12 mouse cellular contexts compared by ENCODE assay signal in the genomic region with DNA sequence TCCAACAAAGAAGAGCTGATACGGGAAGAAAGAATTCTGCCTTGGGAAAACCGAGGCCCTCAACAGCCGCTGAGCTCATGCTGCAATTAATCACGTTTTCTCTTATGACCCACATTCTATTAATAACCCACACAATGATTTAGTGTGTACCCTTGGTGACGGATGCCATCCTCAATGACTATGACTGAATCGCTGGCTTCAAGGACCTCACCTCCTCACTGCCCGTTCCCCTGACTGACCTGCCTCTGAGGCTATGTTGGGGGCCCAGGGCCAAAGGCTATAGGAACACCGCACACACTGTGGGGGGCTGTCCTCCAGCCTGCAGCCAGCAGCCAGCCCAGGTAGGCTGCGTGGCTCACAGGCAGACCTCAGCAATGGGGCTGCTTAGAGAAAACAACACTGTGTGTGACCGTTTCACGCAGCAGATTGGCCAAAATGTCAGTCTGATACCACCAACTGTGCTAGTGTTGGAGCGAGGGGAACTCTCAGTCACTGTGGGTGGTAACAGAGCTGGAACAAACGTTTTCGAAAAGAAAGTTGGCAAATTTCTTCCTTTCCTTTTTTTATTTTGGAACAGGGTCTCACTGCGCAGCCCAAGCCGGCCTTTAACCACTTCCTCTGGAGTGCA.
DNase-seq lines count a peak whose midpoint lies in the region; ATAC-seq lines count a peak whose summit lies in the region.
"Had no signal": no experiment of that assay in that cellular context is flagged by ENCODE, and none has a peak within 500 bp of the region (broad histone marks: within the 10 kb centered on the region; RNA-seq: fewer than 3 reads in every experiment).

No protein-coding gene starts in this region.

- H3K4me3 ChIP-seq in heart, embryonic 16.5 days (ENCODE audit: low read length): no peak overlapping the region
- no peak overlapping the region for H3K4me3 ChIP-seq in heart, embryonic 10.5 days
- H3K4me3 ChIP-seq in midbrain, embryonic 15.5 days: no peak overlapping the region
- no peak overlapping the region for H3K4me3 ChIP-seq in midbrain, embryonic 14.5 days (replicated peaks; ENCODE audit: low read depth, low read length)
- no peak overlapping the region for H3K4me3 ChIP-seq in hindbrain, embryonic 15.5 days
- H3K4me3 ChIP-seq in stomach, embryonic 15.5 days (replicated peaks): no peak overlapping the region
- H3K4me3 ChIP-seq: midbrain, embryonic 13.5 days had no signal

- 0 out of 2 replicates have a peak, but pooled peaks have one; percentile 25 for ATAC-seq in heart, embryonic 16.5 days (replicated peaks; ENCODE audit: extremely low read depth, insufficient read depth, low FRiP score)
- no peak for ATAC-seq in midbrain, embryonic 15.5 days (replicated peaks)
- no peak for ATAC-seq in midbrain, embryonic 14.5 days (ENCODE audit: low FRiP score, low TSS enrichment)
- ATAC-seq in hindbrain, embryonic 15.5 days (ENCODE audit: low FRiP score, low read depth): peak; percentile 44
- peak; percentile 57 for ATAC-seq in stomach, embryonic 15.5 days (ENCODE audit: insufficient read depth, low FRiP score, low read depth)
- ATAC-seq: midbrain, embryonic 13.5 days had no signal

- H3K4me2 ChIP-seq in heart, embryonic 16.5 days (ENCODE audit: low read depth, low read length): no peak overlapping the region
- H3K4me2 ChIP-seq in midbrain, embryonic 15.5 days: no peak overlapping the region
- no peak overlapping the region for H3K4me2 ChIP-seq in midbrain, embryonic 14.5 days (ENCODE audit: low read length)
- no peak overlapping the region for H3K4me2 ChIP-seq in hindbrain, embryonic 15.5 days
- H3K4me2 ChIP-seq in stomach, embryonic 15.5 days: no peak overlapping the region
- H3K4me2 ChIP-seq: midbrain, embryonic 13.5 days had no signal

- H3K27ac ChIP-seq in heart, embryonic 16.5 days (ENCODE audit: low read length): no peak overlapping the region
- no peak overlapping the region for H3K27ac ChIP-seq in heart, embryonic 10.5 days
- 0 out of 2 replicates have a peak overlapping the region, but pooled peaks have one; percentile 27 for H3K27ac ChIP-seq in midbrain, embryonic 15.5 days
- no peak overlapping the region for H3K27ac ChIP-seq in midbrain, embryonic 14.5 days (replicated peaks; ENCODE audit: low read depth, low read length)
- peak overlapping the region; percentile 78 for H3K27ac ChIP-seq in hindbrain, embryonic 15.5 days (replicated peaks)
- peak overlapping the region; percentile 55 for H3K27ac ChIP-seq in stomach, embryonic 15.5 days
- H3K27ac ChIP-seq: midbrain, embryonic 13.5 days had no signal

- no peaks in the 10 kb centered on the region for H3K36me3 ChIP-seq in heart, embryonic 16.5 days (ENCODE audit: control insufficient read depth, insufficient read depth)
- H3K36me3 ChIP-seq in heart, embryonic 10.5 days: no peaks in the 10 kb centered on the region
- H3K36me3 ChIP-seq in midbrain, embryonic 15.5 days (replicated peaks): no peaks in the 10 kb centered on the region
- no peaks in the 10 kb centered on the region for H3K36me3 ChIP-seq in midbrain, embryonic 14.5 days (ENCODE audit: control insufficient read depth, insufficient read depth, low read length)
- no peaks in the 10 kb centered on the region for H3K36me3 ChIP-seq in hindbrain, embryonic 15.5 days
- no peaks in the 10 kb centered on the region for H3K36me3 ChIP-seq in stomach, embryonic 15.5 days
- H3K36me3 ChIP-seq: midbrain, embryonic 13.5 days had no signal

- no peak overlapping the region for H3K9ac ChIP-seq in heart, embryonic 16.5 days (ENCODE audit: low read length)
- no peak overlapping the region for H3K9ac ChIP-seq in midbrain, embryonic 15.5 days
- no peak overlapping the region for H3K9ac ChIP-seq in midbrain, embryonic 14.5 days (replicated peaks; ENCODE audit: low read length)
- H3K9ac ChIP-seq in hindbrain, embryonic 15.5 days: no peak overlapping the region
- no peak overlapping the region for H3K9ac ChIP-seq in stomach, embryonic 15.5 days
- H3K9ac ChIP-seq: midbrain, embryonic 13.5 days had no signal

- 57% methylated on average over 16 of the region's 16 CpGs for WGBS in heart, embryonic 16.5 days
- WGBS in heart, embryonic 10.5 days: 79% methylated on average over 16 of the region's 16 CpGs
- 79% methylated on average over 16 of the region's 16 CpGs for WGBS in midbrain, embryonic 15.5 days
- 81% methylated on average over 16 of the region's 16 CpGs for WGBS in midbrain, embryonic 14.5 days
- 68% methylated on average over 16 of the region's 16 CpGs for WGBS in hindbrain, embryonic 15.5 days
- 66% methylated on average over 16 of the region's 16 CpGs for WGBS in stomach, embryonic 15.5 days

- H3K9me3 ChIP-seq in heart, embryonic 16.5 days (replicated peaks; ENCODE audit: control insufficient read depth, low read length): 0 out of 2 replicates have a peak, but pooled peaks cover 3% of the 10 kb centered on the region
- H3K9me3 ChIP-seq in heart, embryonic 10.5 days: no peaks in the 10 kb centered on the region
- no peaks in the 10 kb centered on the region for H3K9me3 ChIP-seq in midbrain, embryonic 15.5 days
- H3K9me3 ChIP-seq in midbrain, embryonic 14.5 days (ENCODE audit: control insufficient read depth, low read length): no peaks in the 10 kb centered on the region
- H3K9me3 ChIP-seq in hindbrain, embryonic 15.5 days: no peaks in the 10 kb centered on the region
- H3K9me3 ChIP-seq in stomach, embryonic 15.5 days: no peaks in the 10 kb centered on the region
- H3K9me3 ChIP-seq: midbrain, embryonic 13.5 days had no signal

- H3K27me3 ChIP-seq in heart, embryonic 16.5 days (ENCODE audit: control insufficient read depth, insufficient read depth, low read length): peaks cover 63% of the 10 kb centered on the region
- H3K27me3 ChIP-seq in heart, embryonic 10.5 days (ENCODE audit: insufficient read depth, poor library complexity, severe bottlenecking): peaks cover 98% of the 10 kb centered on the region
- no peaks in the 10 kb centered on the region for H3K27me3 ChIP-seq in midbrain, embryonic 15.5 days (replicated peaks)
- no peaks in the 10 kb centered on the region for H3K27me3 ChIP-seq in midbrain, embryonic 14.5 days (ENCODE audit: control insufficient read depth, insufficient read depth, low read length)
- H3K27me3 ChIP-seq in hindbrain, embryonic 15.5 days: no peaks in the 10 kb centered on the region
- H3K27me3 ChIP-seq in stomach, embryonic 15.5 days (replicated peaks): no peaks in the 10 kb centered on the region
- H3K27me3 ChIP-seq: CH12.LX had no signal

- DNase-seq in heart, embryonic 10.5 days (ENCODE audit: low spot score): no peak
- no peak for DNase-seq in midbrain, embryonic 14.5 days
- DNase-seq in cerebellum, adult 18-20 months: no peak
- DNase-seq in urinary bladder, postnatal 10 days (ENCODE audit: low spot score): no peak
- DNase-seq: kidney, postnatal 10 days; thymus, postnatal 25 days had no signal

- peaks cover 9% of the 10 kb centered on the region for H3K4me1 ChIP-seq in heart, embryonic 16.5 days (ENCODE audit: control insufficient read depth, insufficient read depth, low read length)
- H3K4me1 ChIP-seq in heart, embryonic 10.5 days: peaks cover 14% of the 10 kb centered on the region
- H3K4me1 ChIP-seq in midbrain, embryonic 15.5 days: peaks cover 21% of the 10 kb centered on the region
- H3K4me1 ChIP-seq in midbrain, embryonic 14.5 days (ENCODE audit: control insufficient read depth, insufficient read depth, low read length): peaks cover 6% of the 10 kb centered on the region; the same call in 1 of the 2 replicates
- peaks cover 37% of the 10 kb centered on the region for H3K4me1 ChIP-seq in hindbrain, embryonic 15.5 days (replicated peaks)
- peaks cover 24% of the 10 kb centered on the region for H3K4me1 ChIP-seq in stomach, embryonic 15.5 days

Comparison
In these comparisons a context has a peak if more than half of its experiments do, and no peak if none do; other contexts are left out.
1. H3K27ac ChIP-seq: peak in midbrain, embryonic 15.5 days (single experiment), hindbrain, embryonic 15.5 days (single experiment) and stomach, embryonic 15.5 days (single experiment); none in heart, embryonic 16.5 days (single experiment), heart, embryonic 10.5 days (single experiment) and midbrain, embryonic 14.5 days (single experiment).
2. ATAC-seq: peak in heart, embryonic 16.5 days (single experiment), hindbrain, embryonic 15.5 days (single experiment) and stomach, embryonic 15.5 days (single experiment); none in midbrain, embryonic 15.5 days (single experiment) and midbrain, embryonic 14.5 days (single experiment).